Mouse (Mus musculus): ENCODE measurements around the gene Slfn9. TPM values are rescaled to one million over a fixed set of nuclear protein-coding genes. Genes with fewer than 3 reads are reported as not detected.

The Slfn9 gene
- polyA plus RNA-seq, 1 experiment from 2014 or later, result 9.4 TPM

Small RNA genes within 50 kb of the gene (microRNA-seq; reads per million reads assigned to microRNA genes)
- gene Gm27598, result not detected
- gene Mir7679, result not detected

Other genes starting within 250 kb of the Slfn9 start
- gene Cct6b, start 227.5 kb downstream of the Slfn9 start, polyA plus RNA-seq (2016; fragmentation: Nextera tagmentation; extraction: Ambion mirVana), result 0.31 and 0.33 TPM in 2 replicates
- gene Zfp830, start 227.5 kb downstream of the Slfn9 start, polyA plus RNA-seq (2016; fragmentation: Nextera tagmentation; extraction: Ambion mirVana), result 36.9 and 38.7 TPM in 2 replicates
- gene Lig3, start 210.7 kb downstream of the Slfn9 start, polyA plus RNA-seq (2016; fragmentation: Nextera tagmentation; extraction: Ambion mirVana), result 50.3 and 51.4 TPM in 2 replicates
- gene Rffl, start 120.6 kb downstream of the Slfn9 start, polyA plus RNA-seq (2016; fragmentation: Nextera tagmentation; extraction: Ambion mirVana), result 8.8 and 9.5 TPM in 2 replicates
- gene Rad51d, start 101.2 kb downstream of the Slfn9 start, polyA plus RNA-seq (2016; fragmentation: Nextera tagmentation; extraction: Ambion mirVana), result 15.3 and 18.0 TPM in 2 replicates
- 0.18 and 0.22 TPM in 2 replicates for gene Fndc8, start 99.7 kb downstream of the Slfn9 start, polyA plus RNA-seq (2016; fragmentation: Nextera tagmentation; extraction: Ambion mirVana)
- gene Nle1, start 83.4 kb downstream of the Slfn9 start, polyA plus RNA-seq (2016; fragmentation: Nextera tagmentation; extraction: Ambion mirVana), result 49.8 and 52.1 TPM in 2 replicates
- 0.23 and 0.31 TPM in 2 replicates for gene Unc45b, start 81.3 kb downstream of the Slfn9 start, polyA plus RNA-seq (2016; fragmentation: Nextera tagmentation; extraction: Ambion mirVana)
- 0.31 and 0.38 TPM in 2 replicates for gene Slfn5, start 40.5 kb downstream of the Slfn9 start, polyA plus RNA-seq (2016; fragmentation: Nextera tagmentation; extraction: Ambion mirVana)
- gene Slfn8, start 29.0 kb upstream of the Slfn9 start, polyA plus RNA-seq (2016; fragmentation: Nextera tagmentation; extraction: Ambion mirVana), result 0.07 and 0.10 TPM in 2 replicates
- 1.1 and 1.3 TPM in 2 replicates for gene Slfn2, start 73.3 kb upstream of the Slfn9 start, polyA plus RNA-seq (2016; fragmentation: Nextera tagmentation; extraction: Ambion mirVana)
- gene Slfn1, start 125.0 kb upstream of the Slfn9 start, polyA plus RNA-seq (2016; fragmentation: Nextera tagmentation; extraction: Ambion mirVana), result not detected in 2 replicates
- not detected in 2 replicates for gene Slfn4, start 183.4 kb upstream of the Slfn9 start, polyA plus RNA-seq (2016; fragmentation: Nextera tagmentation; extraction: Ambion mirVana)
- 0.25 and 0.55 TPM in 2 replicates for gene Slfn3, start 199.5 kb upstream of the Slfn9 start, polyA plus RNA-seq (2016; fragmentation: Nextera tagmentation; extraction: Ambion mirVana)